Mouse (Mus musculus): ENCODE measurements around the gene Hoxc9. TPM values are rescaled to one million over a fixed set of nuclear protein-coding genes. Genes with fewer than 3 reads are reported as not detected.
A peak's percentile ranks its signal among the peaks of the same experiment; 100 is the strongest.

Gene Hoxc9
- polyA plus RNA-seq, 1 experiment from 2014 or later: not detected

DNA sequence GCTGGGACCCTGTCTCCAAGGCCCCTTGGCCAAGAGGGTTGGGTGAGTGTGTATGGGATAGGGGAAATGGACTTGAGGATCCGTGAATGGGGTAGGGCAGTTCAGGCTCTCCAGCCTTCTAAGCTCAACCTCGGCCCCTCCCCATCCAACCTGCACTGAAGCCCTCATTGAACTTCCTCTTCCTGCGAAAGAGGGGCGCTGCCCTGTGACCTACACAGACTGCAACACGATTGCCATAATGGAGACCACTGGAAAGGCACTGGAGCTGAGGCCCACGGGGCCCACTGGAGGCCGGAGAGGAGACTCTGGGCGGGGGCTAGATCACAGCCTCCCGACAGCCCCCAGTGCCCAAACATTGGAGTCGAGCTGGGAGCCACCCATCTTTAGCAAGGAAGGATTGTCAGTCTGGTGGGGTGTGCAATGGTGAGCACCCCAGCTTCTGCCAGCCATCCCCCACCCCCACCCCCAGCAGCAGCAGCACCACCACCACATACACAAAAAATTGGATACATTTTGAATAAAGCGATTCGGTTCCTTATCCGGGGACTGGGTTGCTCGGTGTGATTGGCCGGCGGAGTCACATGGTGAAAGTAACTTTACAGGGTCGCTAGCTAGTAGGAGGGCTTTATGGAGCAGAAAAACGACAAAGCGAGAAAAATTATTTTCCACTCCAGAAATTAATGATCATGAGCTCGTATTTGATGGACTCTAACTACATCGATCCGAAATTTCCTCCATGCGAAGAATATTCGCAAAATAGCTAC lies 58.0 kb downstream of the Hoxc9 start:
- ATAC-seq (ENCODE audit: insufficient number of reproducible peaks, insufficient read depth, low FRiP score, low read depth): no peak
- H3K9ac ChIP-seq (ENCODE audit: low read length): no peak overlapping the region
- 1% methylated on average over 23 of the region's 24 CpGs for WGBS

More for the DNA sequence above, 58.0 kb downstream of the Hoxc9 start:
- Histone ChIP-seq H3K36me3 (ENCODE audit: control insufficient read depth, insufficient read depth, low read length) (no peaks in the 10 kb centered on the region), H3K4me3 (ENCODE audit: control insufficient read depth in 1 of 2, insufficient read depth in 1 of 2, low read depth in 1 of 2, low read length in 2 of 2) (peak overlapping the region; percentile 15 to 25; a peak in 3 of 4 replicates), H3K4me2 (ENCODE audit: low read length) (peak overlapping the region; percentile 46), H3K27ac (replicated peaks in 1 of 2; ENCODE audit: control insufficient read depth in 1 of 2, insufficient read depth in 1 of 2, low read depth in 2 of 2, low read length in 2 of 2) (no peak overlapping the region), H3K27me3 (ENCODE audit: control insufficient read depth, insufficient read depth, low read length) (peaks cover 98% of the 10 kb centered on the region), H3K4me1 (ENCODE audit: control insufficient read depth in 2 of 2, insufficient read depth in 2 of 2, low read length in 2 of 2) (0 out of 4 replicates have a peak, but pooled peaks cover 0 to 3% of the 10 kb centered on the region in 2 experiments), H3K9me3 (ENCODE audit: control insufficient read depth, low read length) (no peaks in the 10 kb centered on the region)

MicroRNA genes within 50 kb of the gene (microRNA counts, 519-probe panel; counts per million panel counts)
- 322 counts per million, percentile 70 among the panel's probes with 10 or more counts for microRNA mmu-miR-615-3p
- microRNA mmu-miR-615-5p: 322 counts per million, percentile 70 among the panel's probes with 10 or more counts

Small RNA genes within 50 kb of the gene (microRNA-seq; reads per million reads assigned to microRNA genes)
- not detected for gene Mir196a-2
- 21.8 reads per million, percentile 32 among the genes with 10 or more reads in this experiment for gene Mir615

Other genes with a start within 250 kb of the Hoxc9 start
- gene Hoxc13, start 55.3 kb upstream of the Hoxc9 start, polyA plus RNA-seq (2014; fragmentation: Nextera tagmentation; extraction: Ambion mirVana): not detected in 2 replicates
- gene Hoxc12, start 39.7 kb upstream of the Hoxc9 start, polyA plus RNA-seq (2014; fragmentation: Nextera tagmentation; extraction: Ambion mirVana): not detected in 2 replicates
- gene Hoxc11, start 22.0 kb upstream of the Hoxc9 start, polyA plus RNA-seq (2014; fragmentation: Nextera tagmentation; extraction: Ambion mirVana): not detected in 2 replicates
- gene Hoxc10, start 9.6 kb upstream of the Hoxc9 start, polyA plus RNA-seq (2014; fragmentation: Nextera tagmentation; extraction: Ambion mirVana): not detected in 2 replicates
- 0.07 TPM in 1 of 2 replicates, not detected in the other for gene Hoxc5, start 9.0 kb upstream of the Hoxc9 start, polyA plus RNA-seq (2014; fragmentation: Nextera tagmentation; extraction: Ambion mirVana)
- gene Hoxc8, start 14.2 kb downstream of the Hoxc9 start, polyA plus RNA-seq (2014; fragmentation: Nextera tagmentation; extraction: Ambion mirVana): not detected in 2 replicates
- gene Hoxc6, start 21.8 kb downstream of the Hoxc9 start, polyA plus RNA-seq (2014; fragmentation: Nextera tagmentation; extraction: Ambion mirVana): 0.15 and 0.22 TPM in 2 replicates
- gene Hoxc4, start 42.5 kb downstream of the Hoxc9 start, polyA plus RNA-seq (2014; fragmentation: Nextera tagmentation; extraction: Ambion mirVana): 0.30 TPM in 1 of 2 replicates, not detected in the other
- 17.8 and 18.6 TPM in 2 replicates for gene Smug1, start 190.7 kb downstream of the Hoxc9 start, polyA plus RNA-seq (2014; fragmentation: Nextera tagmentation; extraction: Ambion mirVana)

Data from heart, embryonic 14.5 days (tissue).